Mouse (Mus musculus) natural killer cell, adult 2 months (primary cell): ENCODE data around the gene Nr3c2.

Experiments used
- DNase-seq, 2 experiments: peaks; one replicate each; pipeline ENCODE4 v3.0.0; 2022; ENCODE audit warnings: low spot score in 2 of 2

The Nr3c2 gene

DNA sequence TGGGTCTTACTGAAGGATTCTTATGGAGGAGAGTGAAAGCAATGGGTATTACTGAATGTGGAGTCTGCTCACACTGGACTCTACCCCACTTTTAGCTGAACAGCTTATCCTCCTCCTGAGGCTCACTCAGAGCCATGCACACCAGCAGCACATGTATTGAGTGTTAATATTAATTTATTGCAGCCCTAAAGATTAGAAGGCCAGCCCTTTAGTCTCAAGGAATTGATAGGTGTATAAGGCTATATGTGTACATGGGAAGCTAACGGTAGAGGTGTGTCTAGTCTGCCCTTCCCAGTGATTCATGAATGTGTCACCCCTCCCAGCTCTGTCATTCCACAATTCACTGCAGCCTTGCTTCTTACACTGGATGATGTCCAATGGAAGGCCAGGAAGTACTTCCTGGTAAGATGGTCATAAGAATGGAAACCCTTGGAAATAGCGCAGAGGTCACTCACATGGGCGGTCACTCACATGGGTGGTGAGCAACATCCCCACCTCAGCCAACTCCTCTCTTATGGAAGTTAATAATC, 156.3 kb downstream of the Nr3c2 start:
- no peak for DNase-seq

DNA sequence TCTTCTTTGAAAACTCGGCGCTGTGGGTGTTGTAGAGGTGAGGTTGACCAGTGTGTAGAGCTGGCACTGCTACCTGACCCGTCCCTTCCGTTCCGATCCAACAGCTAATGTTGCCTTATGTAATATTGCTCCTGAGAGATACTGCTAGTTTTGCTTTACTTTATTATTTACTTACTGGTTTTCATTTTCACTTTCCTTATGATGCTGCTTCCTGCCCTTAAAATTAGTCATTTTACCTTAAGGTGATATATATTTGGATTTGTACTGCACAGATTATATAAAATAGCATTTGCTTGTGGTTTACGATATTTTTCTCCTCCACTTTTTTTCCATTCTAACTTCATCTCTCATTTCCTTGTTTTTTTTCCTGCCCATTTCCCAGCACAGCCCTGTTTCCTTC, 157.6 kb downstream of the Nr3c2 start:
- no peak for DNase-seq

DNA sequence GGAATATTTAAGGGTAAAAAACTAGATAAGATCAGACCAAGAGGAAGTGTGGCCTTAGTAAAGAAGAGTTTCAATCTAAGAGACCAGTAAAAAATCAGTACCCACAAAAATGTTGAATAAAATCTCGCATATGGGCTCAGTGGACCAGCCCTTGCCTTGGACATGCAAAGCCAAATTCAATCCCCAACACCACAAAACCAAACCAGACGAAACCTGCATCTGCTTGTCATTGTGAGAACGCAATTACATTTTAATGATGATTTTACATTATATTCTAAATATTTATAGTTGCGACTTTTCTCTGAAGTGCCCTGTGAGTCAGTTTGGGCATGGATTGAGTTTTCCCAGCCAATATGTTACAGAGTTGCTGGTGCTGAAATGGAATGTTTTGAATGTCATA, 183.4 kb downstream of the Nr3c2 start:
- DNase-seq = no peak

DNA sequence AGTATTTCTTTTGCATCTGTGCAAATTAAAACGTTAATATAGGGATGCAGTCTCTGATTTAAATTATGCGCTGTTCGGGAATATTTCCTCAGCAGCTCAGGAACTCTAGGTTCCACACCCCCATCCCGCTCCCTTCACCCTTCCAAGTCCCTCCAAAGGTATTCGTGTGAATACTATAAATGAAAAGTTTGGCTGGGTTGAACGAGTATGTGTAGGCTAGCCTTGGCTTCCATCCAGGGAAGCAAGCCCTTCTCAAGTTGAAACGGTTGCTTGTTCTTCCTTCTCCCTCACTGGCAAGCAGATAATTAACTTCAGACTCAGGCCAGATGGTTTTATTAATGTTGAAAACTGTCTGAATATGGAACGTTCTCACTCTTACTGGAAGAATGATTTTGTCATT, 186.8 kb downstream of the Nr3c2 start:
- DNase-seq = no peak

DNA sequence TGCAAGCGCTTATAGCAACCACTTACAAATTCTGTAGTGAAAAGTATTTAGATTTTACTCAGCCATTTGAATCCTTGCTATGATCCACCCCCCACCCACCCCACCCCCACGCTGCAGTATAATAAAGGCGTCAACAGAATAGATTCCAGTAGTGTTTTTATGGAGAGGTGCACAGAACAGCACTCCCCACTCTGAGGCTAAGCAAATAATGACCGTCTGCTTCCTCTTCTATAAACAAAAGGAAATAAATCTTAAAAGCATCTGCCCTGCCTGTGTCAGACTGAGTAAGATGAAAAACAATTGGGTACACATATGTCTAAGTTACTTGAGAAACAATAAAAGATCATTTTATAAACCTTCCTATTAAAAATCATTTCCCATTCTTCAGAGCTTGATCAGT, 197.5 kb downstream of the Nr3c2 start:
- no peak for DNase-seq

DNA sequence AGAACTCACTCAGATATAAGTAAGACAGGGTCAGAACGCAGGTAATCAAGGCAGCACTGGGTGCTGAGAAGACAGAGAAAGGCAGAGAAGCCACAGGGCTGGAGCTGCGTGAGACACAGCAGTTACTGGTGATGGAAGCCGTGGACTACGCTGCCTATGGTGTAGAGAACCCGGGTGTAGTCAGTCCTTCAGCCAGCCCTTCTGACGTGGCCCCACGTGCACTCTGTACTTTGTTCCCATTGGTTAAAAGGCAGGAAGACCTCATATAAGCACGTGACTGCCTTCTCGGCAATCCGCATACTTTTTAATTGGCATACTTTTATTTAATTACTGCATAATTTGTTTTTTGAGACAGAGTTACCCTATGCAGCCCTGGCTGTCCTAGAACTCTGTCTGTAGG, 198.9 kb downstream of the Nr3c2 start:
- no peak for DNase-seq

DNA sequence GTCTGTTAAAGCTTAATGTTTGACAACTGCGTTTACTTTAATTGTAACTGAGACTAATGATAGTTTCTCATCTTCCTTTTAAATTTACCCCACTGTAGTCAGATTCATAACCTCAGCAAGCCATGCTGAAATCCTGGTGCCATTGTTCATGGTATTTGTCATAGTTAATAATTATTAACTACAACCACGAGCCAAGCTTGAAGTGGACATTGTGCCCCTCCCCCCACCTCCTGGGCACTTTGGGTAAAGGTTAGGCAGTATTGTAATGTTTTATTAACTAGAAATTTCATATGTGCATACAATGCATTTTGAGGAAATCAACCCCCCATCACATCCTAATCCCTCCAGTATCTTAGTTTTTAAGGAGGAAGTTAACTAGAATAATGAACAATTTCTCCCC, 201.1 kb downstream of the Nr3c2 start:
- no peak for DNase-seq

DNA sequence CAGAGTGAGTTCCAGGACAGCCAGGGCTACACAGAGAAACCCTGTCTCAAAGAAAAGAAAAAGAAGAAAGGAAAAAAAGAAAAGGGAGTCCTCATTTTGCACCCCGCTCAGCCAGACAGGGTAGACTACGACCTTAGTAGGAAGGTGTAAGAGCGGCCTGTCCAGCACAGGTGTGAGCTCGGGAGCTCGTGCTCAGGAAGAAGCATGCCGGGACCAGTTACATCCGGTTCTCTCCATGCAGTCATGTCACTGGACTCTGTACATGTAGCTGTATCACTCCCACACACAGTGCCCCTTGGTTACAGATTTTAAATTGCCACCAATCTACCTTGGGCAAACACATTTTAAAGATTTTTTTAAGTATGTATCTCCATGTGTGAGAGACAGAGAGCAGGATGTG, 203.6 kb downstream of the Nr3c2 start:
- no peak for DNase-seq

DNA sequence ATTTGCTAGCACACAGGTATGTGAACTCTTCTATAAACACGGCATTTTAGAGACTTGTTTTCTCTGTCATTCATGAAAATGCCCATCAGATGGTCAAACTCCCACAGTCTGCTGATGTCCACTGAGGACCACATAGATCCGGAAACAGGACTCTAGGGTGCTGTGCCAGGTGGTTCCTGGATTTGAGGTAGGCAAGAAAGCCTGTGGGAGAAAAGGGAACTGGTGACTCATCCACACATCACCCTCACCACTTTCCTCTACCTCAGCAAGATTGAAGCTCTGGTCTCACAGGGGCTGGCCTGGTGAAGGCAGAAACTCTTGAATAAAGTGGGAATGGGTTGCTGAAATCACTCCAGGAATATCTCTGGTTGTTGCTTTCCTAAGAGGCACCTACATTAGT, 213.5 kb downstream of the Nr3c2 start:
- DNase-seq = no peak

DNA sequence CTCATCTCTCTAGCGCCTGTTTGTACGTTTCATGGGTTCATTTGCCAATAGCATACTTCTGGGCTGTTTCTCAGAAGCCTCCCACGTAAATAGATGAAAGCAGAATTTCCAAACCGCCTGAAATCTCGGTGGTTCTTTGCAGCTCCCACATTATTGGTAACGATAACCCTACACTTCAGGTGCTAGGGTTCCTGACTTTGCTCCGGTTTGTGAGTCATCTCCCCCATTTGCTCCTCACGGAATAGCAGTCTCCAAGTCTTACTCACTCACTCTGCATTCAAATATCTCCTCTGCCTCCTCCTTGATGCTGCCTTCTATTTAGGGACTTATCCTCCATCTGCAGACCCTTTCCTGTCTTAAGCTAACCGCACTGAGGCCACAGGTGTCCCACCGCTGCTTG, 215.5 kb downstream of the Nr3c2 start:
- DNase-seq = no peak

DNA sequence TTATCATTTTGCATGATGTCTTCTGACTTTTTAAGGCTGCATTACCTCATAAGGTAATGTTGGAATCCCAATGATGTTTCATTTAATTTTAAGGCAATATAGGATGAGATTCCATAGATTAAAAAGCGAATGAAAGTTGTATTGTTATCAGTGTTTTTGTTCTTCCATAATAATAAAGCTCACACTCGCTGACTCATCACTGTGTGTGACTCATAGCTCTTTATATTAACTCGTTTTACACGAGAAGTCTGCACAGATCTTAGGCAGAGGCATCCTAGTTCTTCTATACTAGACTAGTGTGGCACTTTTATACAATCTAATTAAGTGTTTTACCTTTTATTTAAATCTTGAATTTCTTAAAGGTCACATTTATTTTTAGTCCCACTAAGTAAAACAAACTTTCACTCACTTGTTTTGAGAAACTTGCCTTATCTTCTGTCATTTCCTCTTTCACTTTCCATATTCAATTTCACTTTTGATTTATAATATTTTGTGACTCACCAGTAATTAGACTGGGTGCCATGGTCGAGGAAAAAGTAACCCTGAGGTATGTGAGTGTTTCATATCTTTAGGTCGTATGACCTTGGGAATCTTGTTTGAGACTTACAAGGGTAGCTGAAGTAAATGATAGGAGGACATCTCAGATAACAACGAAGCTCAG, 217.3 kb downstream of the Nr3c2 start:
- no peak for DNase-seq

DNA sequence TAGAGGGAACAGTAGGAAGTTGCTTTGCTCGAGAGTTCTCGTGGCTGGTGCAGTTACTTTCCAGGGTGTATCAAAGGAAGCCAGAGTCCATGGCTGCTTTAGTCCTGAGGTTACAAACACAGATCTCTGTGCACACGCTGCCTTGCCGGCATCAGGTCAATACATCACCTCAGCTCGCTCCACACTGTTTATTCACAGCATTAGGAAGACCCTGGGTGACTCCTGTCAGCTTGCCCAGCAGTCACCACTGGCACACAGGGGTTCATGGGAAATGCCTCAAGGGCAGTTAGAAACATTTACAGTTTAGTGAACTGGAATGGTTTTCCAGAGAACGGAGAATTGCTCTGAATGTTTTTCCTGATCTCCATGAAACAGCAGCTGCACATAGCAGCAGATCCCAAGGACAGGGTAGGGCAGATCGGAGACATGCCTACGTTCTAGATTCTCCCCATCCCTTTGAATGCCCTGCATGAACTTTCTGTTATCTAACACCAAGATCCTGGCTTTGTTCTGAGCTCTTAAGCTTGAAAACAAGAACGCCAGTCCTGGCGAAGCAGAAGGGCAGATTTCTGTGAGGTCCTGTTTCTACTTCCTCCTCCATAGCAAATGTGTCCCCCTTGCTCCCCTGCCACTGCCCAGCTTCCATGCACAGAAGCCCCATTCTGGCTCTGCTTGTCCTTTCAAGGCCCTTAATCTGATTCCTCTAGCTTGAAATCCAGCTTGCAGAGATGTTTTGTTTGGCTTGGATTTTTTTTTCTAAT, 221.7 kb downstream of the Nr3c2 start:
- no peak for DNase-seq

DNA sequence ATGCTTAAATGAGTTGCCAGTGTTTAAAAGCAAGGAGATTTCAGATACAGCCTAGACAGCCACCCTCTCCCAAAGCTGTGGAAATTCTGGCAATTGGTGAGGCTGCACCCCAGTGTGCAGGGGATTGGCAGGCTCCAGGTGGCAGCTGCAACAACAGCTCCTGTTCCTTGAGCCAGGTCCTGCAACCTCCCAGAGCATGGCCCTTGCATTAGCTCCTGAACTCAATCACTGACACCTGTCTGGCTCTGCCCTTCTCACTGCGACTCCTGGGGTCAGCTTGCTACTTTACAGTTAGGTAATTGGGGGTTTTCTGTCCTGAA, 222.3 kb downstream of the Nr3c2 start:
- DNase-seq = no peak

DNA sequence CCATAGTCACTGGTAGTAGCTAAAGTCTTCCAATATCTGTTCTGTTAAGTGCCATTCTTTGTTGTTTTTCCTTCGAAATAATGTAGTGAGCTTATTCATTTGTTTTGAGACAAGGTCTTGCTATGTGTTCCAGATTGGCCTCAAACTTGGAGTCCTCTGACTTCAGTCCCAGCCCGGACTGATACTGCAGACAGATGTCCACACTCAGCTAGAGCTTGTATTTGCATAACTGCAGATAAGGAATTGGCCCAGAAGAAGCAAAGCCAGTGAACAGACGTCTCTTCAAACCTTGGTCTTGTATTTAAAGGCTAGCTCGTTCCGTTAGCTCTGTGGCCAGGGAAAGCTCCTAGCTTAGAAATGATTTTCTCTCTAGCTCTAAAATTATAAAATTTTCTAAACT, 223.1 kb downstream of the Nr3c2 start:
- no peak for DNase-seq

DNA sequence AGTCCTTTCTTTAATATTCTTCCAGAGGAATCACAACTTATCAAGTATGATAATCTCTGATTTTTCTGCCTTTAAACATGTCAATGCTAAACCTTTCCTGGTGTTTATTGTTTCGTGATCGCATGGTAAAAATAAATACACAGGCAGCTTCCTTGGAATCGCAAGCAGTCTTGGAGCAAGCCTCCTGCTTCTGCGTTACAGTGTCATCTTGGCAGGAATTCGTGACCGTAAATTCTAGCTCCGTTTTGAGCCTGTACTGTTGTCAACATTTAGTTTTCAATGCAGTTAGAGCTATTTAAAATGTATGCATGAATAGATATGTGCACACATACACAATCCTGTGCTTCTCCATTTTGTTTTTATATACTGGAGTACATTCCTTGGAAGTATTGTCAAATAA, 226.5 kb downstream of the Nr3c2 start:
- no peak for DNase-seq

DNA sequence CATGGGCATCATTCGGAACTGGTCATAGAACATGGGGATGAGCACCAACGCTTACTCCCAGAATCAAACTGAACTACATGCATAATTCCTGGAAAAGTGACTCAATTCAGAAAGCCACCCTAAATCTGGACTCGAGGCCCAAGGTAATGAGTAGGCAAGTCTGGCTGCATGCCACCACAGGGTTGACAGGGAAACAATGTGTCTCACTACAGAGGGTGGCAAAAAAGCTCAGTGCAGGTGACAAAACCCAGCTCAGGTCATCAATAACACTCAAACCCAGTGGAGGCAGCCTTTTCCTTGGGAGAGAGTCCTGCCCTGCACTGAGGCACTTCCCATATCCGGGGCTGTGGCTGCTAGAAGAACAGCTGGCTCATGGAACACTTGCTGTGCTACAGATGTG, 228.8 kb downstream of the Nr3c2 start:
- DNase-seq = no peak

DNA sequence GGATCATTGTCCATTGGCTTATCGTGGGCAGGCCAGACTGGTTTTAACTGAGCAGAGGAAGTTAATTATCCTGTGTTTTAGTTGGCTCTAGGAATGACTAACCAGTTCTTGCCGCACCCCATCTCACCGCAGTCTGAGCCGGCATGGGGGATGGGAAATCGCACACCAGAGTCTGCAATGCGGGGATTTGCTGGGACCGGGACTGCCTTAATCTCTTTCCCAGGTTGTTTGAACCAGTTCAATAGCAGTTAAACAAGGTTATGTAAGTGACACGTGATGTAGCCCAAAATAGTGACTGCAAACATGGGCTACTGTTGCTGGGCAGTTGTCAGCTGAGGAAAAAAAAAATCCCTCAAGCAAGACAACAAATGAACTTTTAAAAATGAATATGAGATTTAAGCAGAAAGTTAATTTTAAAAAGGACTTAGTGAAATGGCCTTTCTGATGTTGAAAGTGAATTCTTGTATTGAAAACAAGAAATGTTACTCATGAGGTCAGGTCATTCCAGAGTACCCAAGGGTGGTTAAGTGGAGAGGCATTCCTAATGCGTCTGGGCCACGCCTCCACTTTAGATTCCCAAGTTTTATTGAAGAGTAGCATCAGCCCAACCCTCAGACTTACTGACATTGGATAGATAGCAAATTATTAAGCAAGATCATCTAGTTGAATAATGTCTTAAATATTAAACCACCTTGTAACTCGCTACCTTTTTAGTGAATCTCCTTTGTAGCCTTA, 233.8 kb downstream of the Nr3c2 start:
- no peak for DNase-seq

DNA sequence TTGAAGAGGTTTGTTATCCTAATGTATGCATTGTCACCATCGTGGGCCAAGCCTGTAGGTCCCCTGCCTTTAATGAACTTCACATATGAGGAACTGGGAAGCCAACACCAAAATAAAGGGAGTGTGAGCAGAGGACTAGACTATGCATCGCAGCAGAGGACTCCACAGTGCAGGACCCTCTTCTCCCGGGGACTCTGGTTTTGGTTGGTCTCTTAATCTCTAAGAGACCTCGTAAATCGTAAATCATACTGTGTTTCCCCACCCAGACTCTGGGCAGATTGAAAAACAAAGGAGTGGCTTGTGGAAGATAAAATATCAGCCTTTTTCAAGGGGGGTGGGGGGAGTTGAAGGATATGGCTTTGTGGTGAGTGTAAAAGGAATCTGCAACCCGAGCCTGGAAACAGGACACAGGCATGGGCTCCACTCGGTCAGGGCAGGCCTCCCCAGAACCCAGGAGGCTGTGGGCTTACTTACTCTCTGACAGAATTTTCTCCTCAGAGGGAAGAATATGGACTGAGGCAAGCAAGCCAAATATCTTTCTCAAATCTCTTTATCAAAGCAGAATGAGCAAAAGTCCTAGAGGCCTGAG, 234.6 kb downstream of the Nr3c2 start:
- DNase-seq = no peak

DNA sequence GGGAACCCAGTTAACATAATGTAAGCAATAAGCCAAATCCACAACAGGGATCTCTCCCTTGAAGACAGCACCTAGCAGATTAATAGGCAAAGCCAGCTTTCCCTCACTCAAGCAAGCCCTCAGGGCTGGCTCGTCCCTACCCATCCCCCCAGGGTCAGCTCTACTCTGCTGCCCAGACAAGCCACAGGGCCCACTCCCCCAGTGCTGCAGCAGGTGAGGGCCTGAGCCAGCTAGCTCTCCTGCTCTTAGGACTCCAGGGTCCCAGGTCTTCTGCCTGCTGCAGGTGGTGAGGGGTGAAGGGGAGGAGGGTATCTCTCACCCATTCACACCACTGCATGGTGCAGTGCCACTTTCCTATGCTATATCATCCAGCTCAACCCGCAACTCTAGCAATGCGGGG, 246.0 kb downstream of the Nr3c2 start:
- no peak for DNase-seq

DNA sequence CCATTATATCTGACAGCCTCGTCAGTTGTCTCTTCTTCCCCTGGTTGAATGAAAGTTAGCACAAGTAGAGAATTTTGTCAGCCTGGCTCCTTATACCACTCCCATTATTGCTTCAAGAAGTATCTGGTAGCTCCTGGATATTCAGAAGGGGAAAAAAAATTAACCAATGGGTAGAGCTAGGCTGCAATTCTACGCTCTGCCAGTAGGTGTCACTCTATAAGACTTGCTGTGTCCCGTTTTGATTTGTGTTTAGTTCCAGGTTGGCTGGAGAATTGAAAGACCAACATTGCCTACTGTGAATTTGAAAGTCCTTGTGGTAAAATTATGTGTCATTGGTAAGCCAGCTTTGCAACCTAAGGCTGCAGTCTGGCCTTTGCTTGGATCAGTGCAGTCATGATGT, 255.3 kb downstream of the Nr3c2 start:
- peak in 1 of 2 experiments; percentile 1 for DNase-seq

DNA sequence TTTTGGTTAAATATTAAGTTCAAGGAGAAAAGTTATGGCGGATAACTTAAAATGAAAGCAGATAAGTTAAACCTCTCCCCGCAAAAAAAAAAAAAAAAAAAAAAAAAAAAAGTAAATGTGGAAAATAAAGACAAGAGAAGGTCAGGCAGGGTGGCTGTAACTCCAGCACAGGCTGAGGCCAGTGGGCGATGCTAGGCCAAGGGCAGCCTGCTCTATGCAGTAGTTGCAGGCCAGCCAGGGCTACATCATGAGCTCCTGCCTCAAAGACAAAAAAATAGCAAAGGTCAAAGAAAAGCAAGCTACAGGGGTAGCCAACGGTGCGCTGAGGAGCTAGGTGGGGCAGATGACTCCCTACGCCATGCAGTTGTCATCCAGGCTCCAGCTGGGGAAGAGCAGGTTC, 270.1 kb downstream of the Nr3c2 start:
- no peak for DNase-seq

DNA sequence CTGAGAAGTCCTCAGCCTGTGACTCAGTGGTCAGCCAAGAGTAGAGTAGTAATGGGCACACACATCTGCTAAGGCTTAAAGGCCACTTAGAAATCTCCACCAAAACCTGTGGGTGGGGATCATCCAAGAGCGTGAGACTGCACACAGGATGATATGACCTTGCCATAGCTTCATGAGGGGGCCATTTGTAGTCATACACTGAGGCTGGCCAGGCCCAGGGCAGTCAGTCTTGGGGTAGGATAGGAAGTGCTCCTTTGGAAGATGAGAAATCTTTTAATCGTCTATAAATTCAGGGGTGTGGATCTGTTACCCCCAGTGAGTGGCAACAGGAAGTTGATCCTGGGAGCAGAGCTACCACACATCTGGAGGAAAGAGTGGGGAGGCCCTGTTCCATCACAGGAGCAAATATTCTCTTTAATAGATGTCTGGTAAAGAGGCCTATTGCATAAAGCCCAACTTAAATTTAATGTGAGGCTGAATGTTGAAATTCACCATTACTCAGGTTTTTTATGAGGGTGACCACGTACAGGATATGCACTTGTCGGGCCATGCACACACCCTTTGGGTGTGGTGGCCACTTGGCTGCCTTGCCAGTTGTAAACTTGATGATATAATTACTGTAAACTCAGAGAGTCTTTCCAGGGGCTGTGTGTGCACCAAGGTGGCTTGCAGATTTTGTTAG, 270.7 kb downstream of the Nr3c2 start:
- no peak for DNase-seq
